8 mouse cellular contexts compared by ENCODE assay signal in the genomic region with DNA sequence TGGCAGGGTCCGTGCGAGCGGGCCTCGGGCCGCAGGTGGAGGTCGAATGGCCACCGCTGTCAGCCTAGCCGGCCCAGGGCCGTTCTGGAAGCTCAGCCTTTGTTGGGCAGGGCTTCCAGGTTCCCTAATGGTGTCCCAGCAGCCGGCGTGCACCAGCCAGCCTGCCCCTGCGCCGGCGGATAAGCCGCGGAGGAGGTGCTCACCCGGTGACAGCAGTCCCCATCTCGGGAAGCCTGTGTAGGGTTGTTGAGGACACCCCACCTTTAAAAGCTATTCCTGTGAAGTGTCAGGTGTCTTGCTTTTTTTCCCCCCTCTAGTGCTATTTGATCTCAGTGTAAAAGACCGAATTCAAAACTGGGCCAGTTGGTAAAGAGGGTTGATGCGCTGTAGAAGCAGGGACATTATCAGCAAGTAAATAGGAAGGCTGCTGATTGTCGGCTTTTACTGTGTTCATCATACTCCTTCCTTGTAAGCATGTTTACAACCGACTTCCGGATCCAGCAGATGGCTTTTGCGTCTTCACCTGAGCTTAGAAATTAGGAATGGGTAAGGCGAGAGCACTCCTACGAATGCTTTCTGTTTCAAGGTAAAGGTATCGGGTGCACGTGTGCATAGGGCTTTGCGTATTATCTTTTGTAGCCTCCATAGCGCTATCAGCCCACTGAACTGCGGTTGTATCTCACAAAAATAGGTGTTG. TPM values are rescaled to one million over a fixed set of nuclear protein-coding genes. Genes with fewer than 3 reads are reported as not detected.
DNase-seq lines count a peak whose midpoint lies in the region; ATAC-seq lines count a peak whose summit lies in the region.

No protein-coding gene starts in this region.

- no peaks in the 10 kb centered on the region for H3K36me3 ChIP-seq in heart, embryonic 10.5 days
- H3K36me3 ChIP-seq in hindbrain, embryonic 10.5 days: no peaks in the 10 kb centered on the region

- H3K4me3 ChIP-seq in heart, embryonic 10.5 days: peak overlapping the region; percentile 82
- H3K4me3 ChIP-seq in hindbrain, embryonic 10.5 days: peak overlapping the region; percentile 82

- peak overlapping the region; percentile 90 for H3K27ac ChIP-seq in heart, embryonic 10.5 days
- peak overlapping the region; percentile 90 for H3K27ac ChIP-seq in hindbrain, embryonic 10.5 days

- peaks cover 32% of the 10 kb centered on the region for H3K27me3 ChIP-seq in heart, embryonic 10.5 days (ENCODE audit: insufficient read depth, poor library complexity, severe bottlenecking)
- peaks cover 31% of the 10 kb centered on the region for H3K27me3 ChIP-seq in hindbrain, embryonic 10.5 days (ENCODE audit: insufficient read depth, poor library complexity, severe bottlenecking)

- H3K4me1 ChIP-seq in heart, embryonic 10.5 days: peaks cover 15% of the 10 kb centered on the region
- H3K4me1 ChIP-seq in hindbrain, embryonic 10.5 days (replicated peaks): peaks cover 31% of the 10 kb centered on the region

- DNase-seq in heart, embryonic 10.5 days (ENCODE audit: low spot score): peak; percentile 85
- no peak for DNase-seq in heart, adult 8-10 months (ENCODE audit: low spot score)
- peak; percentile 45 for DNase-seq in urinary bladder, postnatal 14 days (ENCODE audit: low spot score)
- DNase-seq in urinary bladder, postnatal 10 days (ENCODE audit: low spot score): no peak
- DNase-seq in hindbrain, embryonic 10.5 days (ENCODE audit: low spot score): no peak
- no peak for DNase-seq in embryo, embryonic 11 days

- 11% methylated on average over 31 of the region's 31 CpGs for WGBS in heart, embryonic 10.5 days
- 13% methylated on average over 31 of the region's 31 CpGs for WGBS in hindbrain, embryonic 10.5 days

- no peaks in the 10 kb centered on the region for H3K9me3 ChIP-seq in heart, embryonic 10.5 days
- no peaks in the 10 kb centered on the region for H3K9me3 ChIP-seq in hindbrain, embryonic 10.5 days

- ATAC-seq in megakaryocyte progenitor cell, adult 5-6 weeks (replicated peaks; ENCODE audit: poor library complexity): peak; percentile 24
- no peak for ATAC-seq in monocyte, adult 5-6 weeks (replicated peaks; ENCODE audit: insufficient number of reproducible peaks, low FRiP score, low TSS enrichment, poor library complexity, severe bottlenecking)

RNA-seq across cellular contexts. Expression of gene Dop1b, which starts 0.6 kb away (rescaled TPM):
- polyA plus RNA-seq in heart, embryonic 10.5 days (2016; fragmentation: Nextera tagmentation; extraction: Ambion mirVana): 6.3 and 7.4 TPM in 2 replicates
- total RNA-seq in heart, adult 8-10 months (2022): 10 to 100 TPM; 16.6 to 19.7 (median 16.8) TPM
- 12.0 and 20.2 TPM in 2 replicates for polyA plus RNA-seq in hindbrain, embryonic 10.5 days (2016; fragmentation: Nextera tagmentation; extraction: Ambion mirVana)
- 8.6 and 9.7 TPM in 2 replicates for total RNA-seq in megakaryocyte progenitor cell, adult 5-6 weeks (2015)
- 4.7 and 5.8 TPM in 2 replicates for total RNA-seq in megakaryocyte progenitor cell, adult 5-6 weeks (2017)
- 15.1 to 33.2 TPM (median 15.3 TPM) in 3 replicates for total RNA-seq in monocyte, adult 5-6 weeks (2017)

RNA-seq across cellular contexts. Expression of gene Cbr3, which starts 29.3 kb away (rescaled TPM):
- 0.20 and 0.23 TPM in 2 replicates for polyA plus RNA-seq in heart, embryonic 10.5 days (2016; fragmentation: Nextera tagmentation; extraction: Ambion mirVana)
- 1 to 10 TPM; 1.4 to 3.2 (median 2.4) TPM for total RNA-seq in heart, adult 8-10 months (2022)
- polyA plus RNA-seq in hindbrain, embryonic 10.5 days (2016; fragmentation: Nextera tagmentation; extraction: Ambion mirVana): 1.3 and 1.5 TPM in 2 replicates
- 0.37 TPM in 1 of 2 replicates, not detected in the other for total RNA-seq in megakaryocyte progenitor cell, adult 5-6 weeks (2015)
- 0.08 TPM in 1 of 2 replicates, not detected in the other for total RNA-seq in megakaryocyte progenitor cell, adult 5-6 weeks (2017)
- total RNA-seq in monocyte, adult 5-6 weeks (2017): 0.53 to 1.1 TPM (median 0.87 TPM) in 3 replicates

Comparison
In these comparisons a context has a peak if more than half of its experiments do, and no peak if none do; other contexts are left out.
1. DNase-seq: peak in heart, embryonic 10.5 days (single experiment) and urinary bladder, postnatal 14 days (single experiment); none in heart, adult 8-10 months (single experiment), urinary bladder, postnatal 10 days (single experiment), hindbrain, embryonic 10.5 days (single experiment) and embryo, embryonic 11 days (single experiment).